Mouse (Mus musculus) ES-E14 (cell line): Measurements from ENCODE around the gene Olfr813.
"Not testable (repeated sequence)": the region's sequence is repeated elsewhere in the genome, so short reads cannot be mapped to it uniquely, and the experiment has no call there.

Experiments used
- HCFC1 ChIP-seq: IDR thresholded peaks from 2 replicates; pipeline ENCODE4 v1.6.1; 2012; ENCODE audit warnings: low read length, inconsistent platforms, borderline replicate concordance; ENCODE audit not compliant: insufficient read depth
- MAFK ChIP-seq: IDR thresholded peaks from 2 replicates; pipeline ENCODE4 v1.6.1; 2014; ENCODE audit warnings: mild to moderate bottlenecking, low read depth, low read length, inconsistent platforms; ENCODE audit not compliant: insufficient read depth
- ZC3H11A ChIP-seq: IDR thresholded peaks from 2 replicates; pipeline ENCODE4 v1.6.1; 2012; ENCODE audit warnings: low read depth, mild to moderate bottlenecking, inconsistent platforms, low read length, borderline replicate concordance

DNA sequence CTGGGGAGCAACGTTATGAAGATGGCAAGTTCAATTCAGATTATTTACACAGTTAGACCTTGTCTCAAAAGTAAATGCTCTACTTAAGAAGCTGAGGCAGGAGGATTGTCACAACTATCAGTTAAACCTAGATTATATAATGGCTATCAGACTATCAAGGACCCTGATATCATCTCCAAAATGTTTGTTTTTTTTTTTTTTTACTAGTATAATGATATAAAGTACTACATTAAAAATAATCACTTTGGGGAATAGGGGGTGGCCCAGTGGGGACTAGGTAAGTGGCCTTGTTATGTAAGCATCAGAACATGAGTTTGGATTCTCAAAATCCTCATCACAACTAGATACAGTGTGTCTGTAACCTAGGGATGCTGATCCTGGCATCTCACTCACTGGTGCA is 50.6 kb downstream of the Olfr813 start, which contains the start of gene Olfr815:
- not testable (repeated sequence) for TF ChIP-seq MAFK, ZC3H11A, HCFC1
